Mouse (Mus musculus): ENCODE results near the gene Git1.

GRCm38 (mm10) chr11:77467157-77467556, 26.2 kb upstream of the Git1 start:
- TF ChIP-seq CTCF (conservative IDR thresholded peaks at IDR 0.05; ENCODE audit: insufficient read depth, insufficient read length, low read depth, low read length) (peak; percentile 61), POLR2A (IDR thresholded peaks at IDR 0.05; ENCODE audit: low read depth, low read length) (no peak)
